Mouse (Mus musculus) common myeloid progenitor, adult 5-6 weeks (primary cell): ENCODE results near the gene Cabp7. TPM values are rescaled to one million over a fixed set of nuclear protein-coding genes. Genes with fewer than 3 reads are reported as not detected.
A peak's percentile ranks its signal among the peaks of the same experiment; 100 is the strongest.

ENCODE experiments used
- ATAC-seq: replicated peaks from 2 replicates; pipeline ENCODE4 v1.8.0; 2016; ENCODE audit warnings: low read depth, mild to moderate bottlenecking, moderate TSS enrichment, inconsistent platforms; ENCODE audit not compliant: poor library complexity, severe bottlenecking
- total RNA-seq: library from RNA; stranded (forward); fragments of 200-1000, 187-1606 nt; gene quantifications from 2 replicates; pipeline ENCODE4 v1.2.3, GENCODE M21; 2017

Gene Cabp7
- total RNA-seq, 1 experiment from 2014 or later: not detected

DNA sequence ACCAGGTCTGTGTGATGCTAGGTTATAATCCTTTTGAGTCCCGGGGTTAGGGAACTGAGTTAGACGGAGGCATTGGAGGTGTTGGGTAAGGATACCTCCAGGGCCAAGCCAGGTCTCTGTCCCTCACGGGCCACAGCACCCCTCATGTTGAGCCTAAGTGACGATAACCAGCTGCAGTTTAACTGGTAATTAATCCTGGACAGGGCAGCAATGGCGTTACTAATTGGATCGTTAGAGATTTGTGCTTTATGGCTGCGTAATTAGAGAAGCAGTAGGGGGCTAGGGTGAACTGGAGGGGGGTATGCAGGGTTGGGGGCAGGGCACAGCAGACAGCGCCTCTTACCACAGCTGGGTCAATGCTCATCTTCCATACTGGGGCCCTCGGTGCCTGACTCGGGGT, 6.3 kb upstream of the Cabp7 start:
- ATAC-seq: no peak

DNA sequence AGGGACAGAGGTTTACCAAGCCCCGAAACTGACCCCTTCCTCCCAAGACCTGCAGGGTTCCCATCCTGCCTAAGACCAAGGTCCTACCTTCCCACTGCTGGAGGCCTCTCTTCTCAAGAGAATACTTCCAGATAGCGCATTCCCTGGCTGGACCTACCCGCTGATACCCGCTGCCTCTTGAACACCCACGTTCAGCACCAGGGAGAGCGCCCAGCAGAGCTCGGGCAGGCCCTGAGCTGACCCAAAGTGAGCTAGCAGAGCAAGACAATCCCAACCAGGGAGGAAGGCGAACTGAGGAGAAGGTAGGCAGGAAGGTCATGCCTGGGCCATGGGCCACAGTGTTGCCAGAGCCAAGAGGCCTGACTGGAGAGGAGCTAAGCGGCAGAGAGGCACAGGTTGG, 3.7 kb upstream of the Cabp7 start:
- peak; percentile 86 for ATAC-seq

GRCm38 (mm10) chr11:4747285-4747684, 707 bp upstream of the Cabp7 start:
- ATAC-seq: no peak

DNA sequence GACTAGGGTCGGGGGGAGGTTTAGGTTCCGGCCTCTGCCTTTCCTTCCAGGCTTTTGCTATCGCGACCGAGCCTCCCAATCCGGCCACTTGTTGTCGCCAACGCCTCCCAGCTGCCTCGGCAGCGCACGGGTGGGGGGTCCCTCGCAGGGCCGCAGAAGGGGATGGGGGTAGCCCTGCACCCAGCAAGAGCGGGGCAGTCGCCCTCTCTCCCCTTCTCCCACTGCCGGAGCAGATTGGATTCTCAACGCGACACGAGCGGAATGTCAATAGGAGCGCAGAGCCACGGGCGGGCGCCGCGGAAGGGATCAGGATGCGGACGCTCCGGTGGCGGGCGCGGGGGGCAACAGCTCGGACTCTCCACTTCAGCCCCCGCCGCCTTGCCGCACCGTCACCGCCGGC, 609 bp downstream of the Cabp7 start:
- no peak for ATAC-seq

DNA sequence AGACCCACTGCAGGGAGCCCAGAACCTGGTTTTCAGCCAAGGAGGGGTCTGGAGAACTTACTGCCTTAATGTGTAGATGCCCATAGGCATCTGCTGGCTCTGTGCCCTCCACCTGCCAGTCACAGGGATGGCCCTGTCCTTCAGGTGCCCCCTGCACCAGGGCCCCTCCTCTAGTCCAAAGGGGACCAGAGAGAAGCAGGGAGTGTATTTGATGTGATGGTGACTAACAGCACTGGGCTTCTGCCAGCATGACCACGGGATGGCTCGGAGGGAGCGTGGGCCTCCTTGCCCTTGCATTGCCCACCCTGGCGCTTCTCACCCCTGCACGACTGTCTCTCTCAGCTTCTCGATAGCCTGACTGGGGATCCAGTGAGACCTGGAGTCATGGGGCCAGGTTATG, 1.9 kb downstream of the Cabp7 start:
- ATAC-seq: no peak

- ATAC-seq: no peak
Measured at GRCm38 (mm10) chr11:4740785-4741184, 5.8 kb downstream of the Cabp7 start.

- ATAC-seq: no peak
Measured at GRCm38 (mm10) chr11:4738719-4739118, 7.9 kb downstream of the Cabp7 start.

GRCm38 (mm10) chr11:4737682-4738081, 8.9 kb downstream of the Cabp7 start:
- ATAC-seq: no peak

GRCm38 (mm10) chr11:4736355-4736754, 10.2 kb downstream of the Cabp7 start:
- ATAC-seq: peak; percentile 17; the same call in 1 of the 2 replicates

- ATAC-seq: no peak
Measured at GRCm38 (mm10) chr11:4734179-4734578, 12.4 kb downstream of the Cabp7 start.

DNA sequence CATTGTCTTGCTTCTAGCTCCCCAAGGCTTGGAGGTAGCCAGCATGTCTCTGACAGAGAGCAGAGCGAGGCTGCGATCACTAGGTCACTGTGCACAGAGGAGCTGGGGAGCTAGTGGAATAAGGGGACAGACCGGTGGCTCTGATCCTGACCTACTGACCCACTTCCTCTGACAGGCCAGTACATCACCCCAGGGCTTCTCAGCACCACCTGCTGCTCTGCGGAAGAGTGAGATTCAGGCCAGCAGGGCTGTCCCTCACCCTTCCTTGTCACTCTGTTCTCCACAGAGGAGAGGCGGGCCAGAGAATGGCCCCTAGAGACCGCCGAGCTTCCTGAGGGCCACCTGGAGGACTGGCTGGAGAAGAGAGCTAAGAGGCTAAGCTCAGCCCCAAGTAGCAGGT, 14.8 kb downstream of the Cabp7 start:
- ATAC-seq: no peak

DNA sequence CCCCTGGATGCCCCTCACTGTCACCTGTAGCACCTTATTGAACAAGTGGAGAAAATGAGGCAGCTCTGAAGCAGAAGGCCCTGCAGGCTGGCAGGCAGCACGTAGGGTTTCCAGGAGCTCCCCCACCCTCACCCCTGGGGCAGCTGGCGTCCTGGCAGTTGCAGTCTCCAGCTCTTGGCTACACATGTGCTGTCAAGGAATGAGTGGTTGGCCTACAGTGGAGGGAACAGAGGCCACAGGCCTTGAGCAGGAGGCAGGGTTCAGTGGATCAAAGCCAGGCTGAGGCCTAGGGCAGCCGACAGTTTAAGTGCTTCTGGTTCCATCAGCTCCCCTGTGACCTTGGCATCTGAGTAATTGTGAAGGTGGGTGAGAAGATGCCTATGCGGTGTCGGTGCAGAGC, 15.7 kb downstream of the Cabp7 start:
- no peak for ATAC-seq

GRCm38 (mm10) chr11:4730096-4730495, 16.5 kb downstream of the Cabp7 start:
- ATAC-seq: peak; percentile 1; the same call in 1 of the 2 replicates

DNA sequence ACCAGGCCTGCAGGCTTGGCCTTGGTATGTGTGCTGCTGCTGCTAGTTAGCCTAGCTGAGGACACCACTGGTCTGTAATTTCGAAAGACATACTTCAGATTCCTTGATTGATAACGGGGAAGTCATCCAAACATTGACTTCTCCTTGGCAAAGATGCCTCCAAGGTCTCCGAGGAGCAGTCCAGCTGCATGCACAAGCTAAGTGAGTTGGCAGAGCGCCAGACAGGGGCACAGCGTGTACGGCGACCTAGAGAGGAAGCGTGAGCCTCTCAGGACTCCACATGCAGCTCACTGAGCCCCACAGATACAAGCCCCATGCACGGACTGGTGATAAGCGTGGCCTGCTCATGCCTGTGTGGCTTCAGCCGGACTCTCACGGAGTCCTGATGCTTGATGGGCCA, 17.0 kb downstream of the Cabp7 start:
- ATAC-seq: peak; percentile 87

- no peak for ATAC-seq
Measured at GRCm38 (mm10) chr11:4721728-4722127, 24.9 kb downstream of the Cabp7 start.

DNA sequence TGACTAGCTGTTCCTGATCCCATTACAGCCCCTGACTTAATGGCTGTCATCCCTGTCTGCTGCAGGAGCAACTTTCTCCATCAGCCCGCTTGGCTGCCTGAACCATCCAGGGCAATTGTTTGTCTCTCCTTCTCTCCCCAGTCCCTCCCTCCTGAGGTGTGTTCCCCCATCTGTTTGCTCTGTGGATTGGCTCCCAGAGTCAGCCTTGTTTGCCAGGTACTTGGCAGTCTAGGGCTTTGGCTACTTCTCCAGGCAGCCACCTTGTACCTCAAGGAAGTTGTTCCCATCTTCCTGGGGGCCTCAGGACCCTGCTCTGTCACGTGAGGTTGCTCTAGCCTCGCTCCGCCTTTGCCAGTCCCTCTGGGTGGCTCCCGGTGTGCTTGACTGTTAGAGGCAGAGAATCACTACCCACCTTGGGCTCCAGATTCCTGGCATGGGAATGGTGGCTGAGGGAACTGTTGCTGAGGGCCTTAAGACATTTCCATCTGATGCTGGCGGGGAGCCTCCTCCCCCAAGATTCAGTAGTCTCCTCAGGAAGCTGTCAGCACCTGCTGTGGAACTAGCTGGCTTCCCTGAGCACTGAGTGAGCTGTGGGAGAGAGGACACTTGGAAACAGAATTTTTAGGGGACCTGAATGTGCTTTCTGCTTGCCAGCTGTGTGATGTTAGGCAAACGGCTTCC, 25.5 kb downstream of the Cabp7 start:
- ATAC-seq: no peak

DNA sequence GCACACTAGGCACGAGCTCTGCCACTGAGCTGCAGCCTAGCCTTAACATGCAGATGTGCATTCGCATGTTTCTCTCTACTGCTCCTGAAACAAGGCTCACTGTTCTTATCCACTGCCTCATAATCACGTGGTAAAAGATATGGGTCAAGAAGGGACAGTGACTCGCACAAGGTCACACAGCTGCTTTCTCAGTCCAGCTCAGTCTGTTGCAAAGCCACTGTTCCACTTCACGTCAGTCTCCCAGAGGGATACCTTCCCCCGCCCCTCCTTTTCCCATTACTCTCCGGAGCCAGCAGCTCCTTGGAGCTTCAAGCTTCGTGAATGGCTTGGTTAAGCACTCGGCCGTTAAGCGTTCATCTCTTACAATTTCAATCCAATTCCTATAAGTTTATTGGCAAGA, 26.2 kb downstream of the Cabp7 start:
- no peak for ATAC-seq

GRCm38 (mm10) chr11:4719961-4720360, 26.6 kb downstream of the Cabp7 start:
- ATAC-seq: no peak

GRCm38 (mm10) chr11:4718548-4718947, 28.0 kb downstream of the Cabp7 start:
- ATAC-seq: no peak

- no peak for ATAC-seq
Measured at GRCm38 (mm10) chr11:4716530-4717236, 29.9 kb downstream of the Cabp7 start.

DNA sequence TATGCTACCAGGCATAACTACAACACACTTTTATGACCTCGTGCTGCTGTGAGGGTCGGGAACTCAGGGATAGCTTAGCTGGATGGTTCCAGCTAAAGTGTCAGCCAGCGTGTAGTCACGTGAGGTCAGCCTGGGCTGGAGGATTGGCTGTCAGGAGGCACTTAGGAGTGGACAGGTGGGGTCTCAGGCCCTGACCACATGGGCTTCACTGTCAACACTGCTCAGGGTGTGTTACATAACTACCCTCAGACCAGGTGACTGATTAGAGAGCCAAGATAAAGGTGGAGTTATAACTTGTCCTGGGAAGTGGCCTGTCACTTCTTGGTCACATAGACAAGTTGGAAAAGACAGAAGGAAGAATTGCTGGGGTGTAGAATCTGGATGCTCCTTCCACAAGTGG, 31.0 kb downstream of the Cabp7 start:
- no peak for ATAC-seq

- peak; percentile 83 for ATAC-seq
Measured at GRCm38 (mm10) chr11:4714727-4715126, 31.9 kb downstream of the Cabp7 start.
